Mouse (Mus musculus) midbrain, embryonic 11.5 days (tissue): ENCODE measurements around the gene Nupl1. TPM values are rescaled to one million over a fixed set of nuclear protein-coding genes. Genes with fewer than 3 reads are reported as not detected.

Source experiments
- ATAC-seq: fragments of 200-750 bp; cut with Nextera tagmentation; 2 replicates; pipeline ENCODE4 v1.8.0; 2017; ENCODE audit warnings: moderate TSS enrichment, moderate library complexity; ENCODE audit not compliant: low FRiP score
- DNase-seq: peaks from one replicate; pipeline ENCODE4 v3.0.0; 2015; ENCODE audit warnings: low spot score; ENCODE audit errors: missing footprints
- H3K27ac ChIP-seq: fragments of 300-500 bp; sonication (generic); 2 replicates; pipeline ENCODE4 v1.5.1; 2014; ENCODE audit warnings: low read depth, low read length
- H3K27me3 ChIP-seq: fragments of 300-500 bp; sonication (generic); 2 replicates; pipeline ENCODE4 v1.6.1; 2014; ENCODE audit warnings: mild to moderate bottlenecking, low read length, moderate library complexity, mixed read lengths; ENCODE audit not compliant: control insufficient read depth, insufficient read depth
- H3K36me3 ChIP-seq: fragments of 300-500 bp; sonication (generic); 2 replicates; pipeline ENCODE4 v1.6.1; 2014; ENCODE audit warnings: mild to moderate bottlenecking, low read length, moderate library complexity, mixed read lengths; ENCODE audit not compliant: control insufficient read depth, insufficient read depth
- H3K4me1 ChIP-seq: fragments of 300-500 bp; sonication (generic); 2 replicates; pipeline ENCODE4 v1.6.1; 2014; ENCODE audit warnings: low read length; ENCODE audit not compliant: control insufficient read depth, insufficient read depth
- H3K4me2 ChIP-seq: fragments of 300-500 bp; sonication (generic); 2 replicates; pipeline ENCODE4 v1.6.1; 2014; ENCODE audit warnings: mild to moderate bottlenecking, moderate library complexity
- H3K4me3 ChIP-seq: fragments of 300-500 bp; sonication (generic); 2 replicates; pipeline ENCODE4 v1.5.1; 2014; ENCODE audit warnings: low read depth, low read length
- H3K9ac ChIP-seq: fragments of 300-500 bp; sonication (generic); 2 replicates; pipeline ENCODE4 v1.6.1; 2014; ENCODE audit warnings: low read length
- H3K9me3 ChIP-seq: fragments of 300-500 bp; sonication (generic); 2 replicates; pipeline ENCODE4 v1.6.1; 2016; ENCODE audit warnings: low read length; ENCODE audit not compliant: control insufficient read depth
- WGBS: fragments of 180-500 bp; shearing (Covaris S2); extraction: QIAGEN DNeasy Blood & Tissue Kit; methylation state at CpG from one replicate; pipeline ENCODE4 v1.1.7; 2014; 5-methylcytosine and 5-hydroxymethylcytosine counted together
- polyA plus RNA-seq: library from polyadenylated mRNA; unstranded; fragments of >200 nt; fragmentation: Nextera tagmentation; extraction: Ambion mirVana; gene quantifications from 2 replicates; pipeline ENCODE4 v1.2.1, GENCODE M21; 2014

Gene Nupl1
- polyA plus RNA-seq = 0.04 TPM in 1 of 2 replicates, not detected in the other

- ATAC-seq = peak; percentile 99
- Histone ChIP-seq H3K4me2 (peak within 1 kb of the TSS; percentile 87), H3K27ac (peak within 1 kb of the TSS; percentile 88), H3K36me3 (no peaks in the 10 kb centered on the region), H3K27me3 (no peaks in the 10 kb centered on the region), H3K9me3 (no peaks in the 10 kb centered on the region), H3K4me3 (peak within 1 kb of the TSS; percentile 97), H3K4me1 (peaks cover 9% of the 10 kb centered on the region), H3K9ac (peak within 1 kb of the TSS; percentile 97)
- under 1% methylated on average over 62 of the region's 62 CpGs for WGBS
- peak; percentile 100 for DNase-seq
These were observed at the start of gene Nupl1, which contains the start of gene Gm49336 for GRCm38 (mm10) chr14:60251281-60252003. Gene Nupl1 (minus strand): TSS chr14:60251431. Gene Gm49336 (minus strand): TSS chr14:60251507.

GRCm38 (mm10) chr14:60301024-60301423 is 49.8 kb upstream of the Nupl1 start:
- no peak overlapping the region for H3K9ac ChIP-seq
- H3K4me3 ChIP-seq = no peak overlapping the region
- DNase-seq (no peak), ATAC-seq (no peak)
- no peaks in the 10 kb centered on the region for H3K9me3 ChIP-seq
- no peaks in the 10 kb centered on the region for H3K27me3 ChIP-seq
- WGBS = 54% methylated on average over 6 of the region's 6 CpGs
- H3K36me3 ChIP-seq = no peaks in the 10 kb centered on the region
- H3K4me1 ChIP-seq = peaks cover 12% of the 10 kb centered on the region
- no peak overlapping the region for H3K27ac ChIP-seq
- H3K4me2 ChIP-seq = no peak overlapping the region

GRCm38 (mm10) chr14:60300224-60300991 is 49.2 kb upstream of the Nupl1 start:
- H3K27me3 ChIP-seq = no peaks in the 10 kb centered on the region
- peaks cover 12% of the 10 kb centered on the region for H3K4me1 ChIP-seq
- H3K36me3 ChIP-seq = no peaks in the 10 kb centered on the region
- H3K9me3 ChIP-seq = no peaks in the 10 kb centered on the region
- WGBS = 68% methylated on average over 14 of the region's 14 CpGs
- no peak for DNase-seq
- no peak overlapping the region for H3K4me2 ChIP-seq
- no peak overlapping the region for H3K27ac ChIP-seq
- ATAC-seq = 0 out of 2 replicates have a peak, but pooled peaks have one; percentile 35
- no peak overlapping the region for H3K4me3 ChIP-seq
- H3K9ac ChIP-seq = no peak overlapping the region

GRCm38 (mm10) chr14:60295531-60295930 is 44.3 kb upstream of the Nupl1 start:
- ATAC-seq (no peak), DNase-seq (no peak)
- 94% methylated on average over 1 of the region's 1 CpGs for WGBS
- no peak overlapping the region for H3K27ac ChIP-seq
- no peak overlapping the region for H3K4me3 ChIP-seq
- H3K4me2 ChIP-seq = no peak overlapping the region
- H3K27me3 ChIP-seq = no peaks in the 10 kb centered on the region
- no peaks in the 10 kb centered on the region for H3K36me3 ChIP-seq
- H3K9ac ChIP-seq = no peak overlapping the region
- H3K4me1 ChIP-seq = peaks cover 1% of the 10 kb centered on the region
- H3K9me3 ChIP-seq = no peaks in the 10 kb centered on the region

GRCm38 (mm10) chr14:60290363-60290762 is 39.1 kb upstream of the Nupl1 start:
- Histone ChIP-seq H3K36me3 (peaks cover 2% of the 10 kb centered on the region; the same call in 1 of the 2 replicates), H3K27ac (no peak overlapping the region), H3K9me3 (no peaks in the 10 kb centered on the region), H3K27me3 (no peaks in the 10 kb centered on the region), H3K4me2 (no peak overlapping the region), H3K9ac (no peak overlapping the region), H3K4me3 (no peak overlapping the region), H3K4me1 (no peaks in the 10 kb centered on the region)
- ATAC-seq = no peak
- no peak for DNase-seq
- 94% methylated on average over 4 of the region's 4 CpGs for WGBS

GRCm38 (mm10) chr14:60286194-60286863 is 35.1 kb upstream of the Nupl1 start:
- Histone ChIP-seq H3K27me3 (no peaks in the 10 kb centered on the region), H3K9me3 (no peaks in the 10 kb centered on the region), H3K9ac (no peak overlapping the region), H3K4me1 (no peaks in the 10 kb centered on the region), H3K4me2 (no peak overlapping the region), H3K27ac (no peak overlapping the region), H3K36me3 (peaks cover 2% of the 10 kb centered on the region; the same call in 1 of the 2 replicates), H3K4me3 (no peak overlapping the region)
- no peak for DNase-seq
- no peak for ATAC-seq
- WGBS = 93% methylated on average over 7 of the region's 7 CpGs

- H3K4me2 ChIP-seq = no peak overlapping the region
- H3K4me3 ChIP-seq = no peak overlapping the region
- no peak overlapping the region for H3K27ac ChIP-seq
- ATAC-seq (no peak), DNase-seq (no peak)
- H3K4me1 ChIP-seq = no peaks in the 10 kb centered on the region
- H3K9ac ChIP-seq = no peak overlapping the region
- H3K36me3 ChIP-seq = no peaks in the 10 kb centered on the region
- 95% methylated on average over 7 of the region's 7 CpGs for WGBS
- no peaks in the 10 kb centered on the region for H3K27me3 ChIP-seq
- H3K9me3 ChIP-seq = no peaks in the 10 kb centered on the region
These were observed 24.4 kb upstream of the Nupl1 start for GRCm38 (mm10) chr14:60275301-60276276.

GRCm38 (mm10) chr14:60273346-60273745 is 22.1 kb upstream of the Nupl1 start:
- H3K36me3 ChIP-seq = no peaks in the 10 kb centered on the region
- ATAC-seq (no peak), DNase-seq (no peak)
- no peak overlapping the region for H3K4me2 ChIP-seq
- no peak overlapping the region for H3K27ac ChIP-seq
- no peak overlapping the region for H3K9ac ChIP-seq
- no peaks in the 10 kb centered on the region for H3K9me3 ChIP-seq
- H3K4me3 ChIP-seq = no peak overlapping the region
- H3K27me3 ChIP-seq = no peaks in the 10 kb centered on the region
- 80% methylated on average over 6 of the region's 6 CpGs for WGBS
- H3K4me1 ChIP-seq = no peaks in the 10 kb centered on the region
